Mouse (Mus musculus) limb, embryonic 14.5 days (tissue): Measurements from ENCODE around the gene Gm49366. TPM values are rescaled to one million over a fixed set of nuclear protein-coding genes. Genes with fewer than 3 reads are reported as not detected.
A peak's percentile ranks its signal among the peaks of the same experiment; 100 is the strongest.
"Not testable (repeated sequence)": the region's sequence is repeated elsewhere in the genome, so short reads cannot be mapped to it uniquely, and the experiment has no call there.

Source experiments
- ATAC-seq: fragments of 200-750 bp; cut with Nextera tagmentation; 2 replicates; pipeline ENCODE4 v1.8.0; 2017; ENCODE audit warnings: low read depth, moderate number of reproducible peaks, moderate TSS enrichment; ENCODE audit not compliant: low FRiP score
- DNase-seq: peaks from one replicate; pipeline ENCODE4 v3.0.0-alpha.2; 2015; ENCODE audit warnings: low spot score
- H3K27ac ChIP-seq: fragments of 300-500 bp; sonication (generic); replicated peaks from 2 replicates; pipeline ENCODE4 v1.5.1; 2014; ENCODE audit warnings: low read depth, mild to moderate bottlenecking, low read length, moderate library complexity, mixed read lengths
- H3K27me3 ChIP-seq: fragments of 300-500 bp; sonication (generic); 2 replicates; pipeline ENCODE4 v1.6.1; 2014; ENCODE audit warnings: low read length, mixed read lengths; ENCODE audit not compliant: control insufficient read depth, insufficient read depth
- H3K36me3 ChIP-seq: fragments of 300-500 bp; sonication (generic); 2 replicates; pipeline ENCODE4 v1.6.1; 2014; ENCODE audit warnings: mild to moderate bottlenecking, low read length, moderate library complexity, mixed read lengths; ENCODE audit not compliant: control insufficient read depth, insufficient read depth
- H3K4me1 ChIP-seq: fragments of 300-500 bp; sonication (generic); 2 replicates; pipeline ENCODE4 v1.6.1; 2014; ENCODE audit warnings: antibody characterized with exemption, low read length, mixed read lengths; ENCODE audit not compliant: control insufficient read depth, insufficient read depth
- H3K4me2 ChIP-seq: fragments of 300-500 bp; sonication (generic); replicated peaks from 2 replicates; pipeline ENCODE4 v1.6.1; 2014; ENCODE audit warnings: low read depth, mild to moderate bottlenecking, low read length, moderate library complexity; ENCODE audit not compliant: severe bottlenecking
- H3K4me3 ChIP-seq: fragments of 300-500 bp; sonication (generic); replicated peaks from 2 replicates; pipeline ENCODE4 v1.5.1; 2014; ENCODE audit warnings: low read length
- H3K9ac ChIP-seq: fragments of 300-500 bp; sonication (generic); 2 replicates; pipeline ENCODE4 v1.6.1; 2014; ENCODE audit warnings: mild to moderate bottlenecking, low read depth, low read length, moderate library complexity; ENCODE audit not compliant: severe bottlenecking
- H3K9me3 ChIP-seq: fragments of 300-500 bp; sonication (generic); 2 replicates; pipeline ENCODE4 v1.6.1; 2016; ENCODE audit warnings: low read length; ENCODE audit not compliant: control insufficient read depth
- POLR2A ChIP-seq: fragments of 200-500 bp; IDR thresholded peaks from 2 replicates; pipeline ENCODE4 v1.8.0; 2012; ENCODE audit warnings: inconsistent platforms, mild to moderate bottlenecking, moderate library complexity, borderline replicate concordance; ENCODE audit not compliant: insufficient read depth, insufficient read length; ENCODE audit errors: extremely low read depth
- WGBS: fragments of 180-500 bp; shearing (Covaris S2); extraction: QIAGEN DNeasy Blood & Tissue Kit; methylation state at CpG from one replicate; pipeline ENCODE4 v1.1.7; 2014; 5-methylcytosine and 5-hydroxymethylcytosine counted together
- polyA plus RNA-seq, 2 experiments: library from polyadenylated mRNA; depleted of rRNA in 1 of 2; stranded (reverse) in 1 of 2; unstranded in 1 of 2; fragments of >200 nt; fragmentation: Nextera tagmentation in 1 of 2; extraction: Ambion mirVana in 1 of 2; gene quantifications; 2 replicates each; pipeline versions ENCODE4 v1.2.1 to v1.2.3; 2012 to 2014

Gene Gm49366
- polyA plus RNA-seq, 2 experiments = not detected

DNA sequence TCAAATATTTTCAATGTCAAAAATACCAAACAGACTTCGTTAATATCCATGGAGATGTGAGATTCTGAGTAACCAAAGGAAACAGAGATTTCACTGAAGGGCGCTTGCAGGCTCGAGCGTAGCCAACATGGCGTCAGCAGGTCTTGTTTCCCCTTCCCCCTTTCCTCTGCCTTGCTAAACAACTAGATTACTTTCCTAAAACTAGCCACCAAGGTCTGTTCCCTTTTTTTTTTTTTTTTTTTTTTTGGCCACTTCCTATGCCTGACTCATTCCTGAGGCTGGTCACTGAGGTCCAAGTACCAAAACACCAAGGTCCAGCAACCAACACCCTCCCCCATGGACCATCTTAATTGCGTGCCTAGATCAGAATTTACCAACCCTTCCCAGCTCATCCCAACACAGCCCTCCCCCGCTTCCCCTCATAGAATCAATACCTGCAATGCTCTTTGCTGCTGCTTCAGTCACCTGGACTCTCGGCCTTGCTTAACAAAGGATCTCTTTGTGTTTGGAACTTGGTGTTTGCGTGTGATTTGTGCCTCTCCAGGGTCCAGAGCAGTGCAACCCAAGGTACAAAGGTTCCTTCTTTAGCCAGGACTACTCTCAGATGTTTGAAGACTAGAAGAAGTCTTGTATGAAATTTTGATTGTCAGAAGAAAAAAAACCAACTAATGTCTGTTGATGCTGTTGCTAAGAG, 15.5 kb upstream of the Gm49366 start:
- H3K36me3 ChIP-seq = no peaks in the 10 kb centered on the region
- TF ChIP-seq POLR2A = no peak
- 79% methylated on average over 9 of the region's 9 CpGs for WGBS
- no peaks in the 10 kb centered on the region for H3K9me3 ChIP-seq
- no peaks in the 10 kb centered on the region for H3K27me3 ChIP-seq
- no peaks in the 10 kb centered on the region for H3K4me1 ChIP-seq
- ATAC-seq = no peak
- H3K4me2 ChIP-seq = no peak overlapping the region
- H3K4me3 ChIP-seq = no peak overlapping the region
- no peak overlapping the region for H3K9ac ChIP-seq
- no peak for DNase-seq
- no peak overlapping the region for H3K27ac ChIP-seq

DNA sequence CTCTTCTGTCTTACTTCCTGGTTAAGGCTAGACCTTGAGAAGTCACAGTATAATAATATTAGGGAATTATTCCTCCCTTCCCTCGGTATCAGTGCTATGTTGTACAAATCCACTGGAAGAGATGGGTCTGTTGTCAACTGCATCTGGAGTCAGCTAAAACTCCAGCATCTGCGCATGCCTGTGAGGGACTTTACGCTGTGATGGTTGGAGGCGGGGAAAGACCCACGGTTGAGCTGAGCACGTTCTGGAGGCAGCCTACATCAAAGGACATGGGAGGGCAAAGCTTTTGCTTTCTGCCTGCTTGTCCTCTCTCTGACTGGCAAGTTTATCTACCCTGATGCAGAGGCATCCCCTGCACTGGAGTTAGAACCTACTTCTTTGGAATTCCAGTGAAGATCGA, 12.8 kb upstream of the Gm49366 start:
- Histone ChIP-seq H3K36me3 (no peaks in the 10 kb centered on the region), H3K4me1 (no peaks in the 10 kb centered on the region), H3K9me3 (no peaks in the 10 kb centered on the region), H3K27ac (no peak overlapping the region), H3K27me3 (no peaks in the 10 kb centered on the region), H3K4me2 (no peak overlapping the region), H3K9ac (no peak overlapping the region), H3K4me3 (no peak overlapping the region)
- WGBS = 77% methylated on average over 7 of the region's 7 CpGs
- no peak for DNase-seq
- no peak for ATAC-seq
- no peak for TF ChIP-seq POLR2A

DNA sequence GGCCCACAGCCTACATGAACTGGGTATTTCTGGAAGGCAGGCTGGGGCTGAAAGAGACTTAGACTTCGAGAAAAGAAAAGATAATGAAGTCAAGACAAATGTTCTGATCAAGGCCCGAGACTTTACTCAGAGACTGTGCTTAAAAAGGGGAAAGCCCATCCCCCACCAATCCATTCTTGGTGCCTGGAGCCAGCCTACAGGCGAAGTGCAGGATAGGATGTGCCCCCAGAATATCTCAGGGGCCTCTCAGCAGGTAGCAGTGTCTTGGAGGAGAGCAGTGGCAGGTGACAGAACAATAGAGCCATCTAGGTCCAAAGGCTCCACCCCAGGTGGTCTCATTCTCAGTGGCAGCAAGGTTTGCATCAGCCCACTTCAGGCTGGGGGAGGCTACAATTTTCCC, 10.4 kb upstream of the Gm49366 start:
- not testable (repeated sequence) for DNase-seq, H3K4me1 ChIP-seq, H3K9ac ChIP-seq, ATAC-seq, H3K4me3 ChIP-seq, H3K4me2 ChIP-seq, H3K9me3 ChIP-seq, H3K36me3 ChIP-seq, H3K27ac ChIP-seq, H3K27me3 ChIP-seq
- 66% methylated on average over 3 of the region's 3 CpGs for WGBS

DNA sequence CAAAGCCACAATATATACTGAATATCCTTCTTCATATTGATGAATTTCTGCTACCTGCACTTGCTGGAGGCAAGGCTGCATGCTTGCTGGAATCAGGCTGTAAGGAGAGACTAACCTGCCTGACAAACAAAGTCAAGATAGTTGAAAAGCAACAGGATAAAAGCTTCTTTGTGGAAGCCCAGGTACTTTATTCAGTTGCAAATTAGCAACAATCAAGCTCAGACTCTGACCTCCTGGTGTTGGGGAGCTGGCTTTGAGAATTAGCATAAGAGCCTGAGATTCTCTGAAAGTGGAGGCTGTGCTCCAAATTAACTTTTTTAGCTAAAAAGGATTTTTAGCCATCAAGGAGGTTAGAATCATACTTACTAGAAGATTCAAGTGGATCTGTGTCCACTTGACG, 9.7 kb upstream of the Gm49366 start:
- H3K4me1 ChIP-seq, H3K4me2 ChIP-seq, H3K9ac ChIP-seq, DNase-seq, H3K36me3 ChIP-seq, H3K4me3 ChIP-seq, H3K27me3 ChIP-seq, H3K9me3 ChIP-seq, H3K27ac ChIP-seq, ATAC-seq: not testable (repeated sequence)
- WGBS = 86% methylated on average over 1 of the region's 1 CpGs

DNA sequence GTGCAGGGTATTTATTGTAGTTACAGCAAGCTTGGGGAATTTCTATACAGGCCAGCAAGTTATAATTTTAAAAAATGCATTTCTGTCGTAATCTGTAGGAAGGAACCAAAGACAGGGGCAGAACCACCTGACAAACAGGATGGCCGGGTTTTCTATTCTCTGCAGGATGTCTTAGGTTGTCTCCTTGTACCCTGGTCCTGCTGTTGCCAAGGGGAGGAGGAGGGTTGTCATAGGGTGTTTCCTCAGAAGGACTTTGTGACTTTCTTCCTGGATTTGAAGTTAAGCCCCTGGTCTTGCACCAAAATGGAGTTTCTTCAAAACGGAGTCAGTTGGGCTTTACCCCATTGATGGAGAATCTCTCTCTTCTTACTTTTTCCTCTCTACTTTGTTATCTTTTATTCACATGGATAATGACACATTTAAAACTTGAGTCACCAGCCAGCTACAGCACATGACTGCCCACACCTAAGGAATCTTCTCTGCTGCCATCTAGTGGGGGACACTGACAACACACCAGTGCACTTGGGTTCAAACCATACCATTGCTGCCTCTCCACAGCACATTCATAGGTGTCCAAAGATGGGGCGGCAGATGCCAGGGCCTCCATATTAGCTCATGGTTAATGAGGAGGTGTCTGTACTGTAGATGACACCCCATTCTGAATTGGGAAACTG, 7.9 kb upstream of the Gm49366 start:
- Histone ChIP-seq H3K4me2 (no peak overlapping the region), H3K9me3 (no peaks in the 10 kb centered on the region), H3K4me3 (no peak overlapping the region), H3K4me1 (no peaks in the 10 kb centered on the region), H3K27ac (no peak overlapping the region), H3K27me3 (no peaks in the 10 kb centered on the region), H3K9ac (no peak overlapping the region), H3K36me3 (no peaks in the 10 kb centered on the region)
- no peak for TF ChIP-seq POLR2A
- 74% methylated on average over 4 of the region's 4 CpGs for WGBS
- DNase-seq (peak; percentile 78), ATAC-seq (no peak)
